Mouse (Mus musculus): ENCODE measurements around the gene Fsip1. TPM values are rescaled to one million over a fixed set of nuclear protein-coding genes. Genes with fewer than 3 reads are reported as not detected.
"Not testable (repeated sequence)": the region's sequence is repeated elsewhere in the genome, so short reads cannot be mapped to it uniquely, and the experiment has no call there.

Gene Fsip1
- polyA plus RNA-seq, 1 experiment from 2014 or later: 1.0 TPM

GRCm38 (mm10) chr2:118295505-118295904 lies 38.7 kb upstream of the Fsip1 start:
- 50% methylated on average over 7 of the region's 7 CpGs for WGBS
- H3K4me3 ChIP-seq (ENCODE audit: low read depth, low read length): no peak overlapping the region
- no peaks in the 10 kb centered on the region for H3K4me1 ChIP-seq (ENCODE audit: control insufficient read depth, insufficient read depth, low read length)
- H3K27me3 ChIP-seq (replicated peaks; ENCODE audit: control insufficient read depth, insufficient read depth, low read length): no peaks in the 10 kb centered on the region
- DNase-seq (ENCODE audit: low spot score) (peak; percentile 54), ATAC-seq (ENCODE audit: low read depth) (peak; percentile 57; the same call in 1 of the 2 replicates)
- no peak overlapping the region for H3K27ac ChIP-seq (replicated peaks; ENCODE audit: low read depth, low read length)
- no peak overlapping the region for H3K9ac ChIP-seq (ENCODE audit: low read depth, low read length)
- H3K36me3 ChIP-seq (ENCODE audit: control insufficient read depth, insufficient read depth, low read length): no peaks in the 10 kb centered on the region
- H3K4me2 ChIP-seq (ENCODE audit: low read depth, low read length): no peak overlapping the region
- H3K9me3 ChIP-seq (ENCODE audit: control insufficient read depth, low read length): peaks cover 3% of the 10 kb centered on the region; the same call in 1 of the 2 replicates

GRCm38 (mm10) chr2:118293583-118293982 lies 36.8 kb upstream of the Fsip1 start:
- no peak overlapping the region for H3K9ac ChIP-seq (ENCODE audit: low read depth, low read length)
- peaks cover 3% of the 10 kb centered on the region; the same call in 1 of the 2 replicates for H3K9me3 ChIP-seq (ENCODE audit: control insufficient read depth, low read length)
- H3K4me3 ChIP-seq (ENCODE audit: low read depth, low read length): no peak overlapping the region

GRCm38 (mm10) chr2:118289066-118289460 lies 32.3 kb upstream of the Fsip1 start:
- WGBS: 91% methylated on average over 7 of the region's 7 CpGs

More at GRCm38 (mm10) chr2:118293583-118293982, 36.8 kb upstream of the Fsip1 start:
- DNase-seq (ENCODE audit: low spot score): no peak
- Histone ChIP-seq H3K27me3 (replicated peaks; ENCODE audit: control insufficient read depth, insufficient read depth, low read length) (no peaks in the 10 kb centered on the region), H3K27ac (replicated peaks; ENCODE audit: low read depth, low read length) (no peak overlapping the region), H3K4me1 (ENCODE audit: control insufficient read depth, insufficient read depth, low read length) (no peaks in the 10 kb centered on the region), H3K36me3 (ENCODE audit: control insufficient read depth, insufficient read depth, low read length) (no peaks in the 10 kb centered on the region), H3K4me2 (ENCODE audit: low read depth, low read length) (no peak overlapping the region)
- ATAC-seq (ENCODE audit: low read depth): no peak
- 88% methylated on average over 5 of the region's 5 CpGs for WGBS

GRCm38 (mm10) chr2:118288326-118289065 lies 31.7 kb upstream of the Fsip1 start:
- no peak overlapping the region for H3K9ac ChIP-seq (ENCODE audit: low read depth, low read length)
- H3K4me2 ChIP-seq (ENCODE audit: low read depth, low read length): no peak overlapping the region
- H3K4me3 ChIP-seq (ENCODE audit: low read depth, low read length): no peak overlapping the region
- no peaks in the 10 kb centered on the region for H3K27me3 ChIP-seq (replicated peaks; ENCODE audit: control insufficient read depth, insufficient read depth, low read length)
- no peak for DNase-seq (ENCODE audit: low spot score)
- H3K36me3 ChIP-seq (ENCODE audit: control insufficient read depth, insufficient read depth, low read length): no peaks in the 10 kb centered on the region
- peaks cover 3% of the 10 kb centered on the region; the same call in 1 of the 2 replicates for H3K9me3 ChIP-seq (ENCODE audit: control insufficient read depth, low read length)
- no peaks in the 10 kb centered on the region for H3K4me1 ChIP-seq (ENCODE audit: control insufficient read depth, insufficient read depth, low read length)
- WGBS: 74% methylated on average over 9 of the region's 9 CpGs
- no peak overlapping the region for H3K27ac ChIP-seq (replicated peaks; ENCODE audit: low read depth, low read length)
- ATAC-seq (ENCODE audit: low read depth): no peak

More at GRCm38 (mm10) chr2:118289066-118289460, 32.3 kb upstream of the Fsip1 start:
- H3K9ac ChIP-seq (ENCODE audit: low read depth, low read length); H3K4me1 ChIP-seq (ENCODE audit: control insufficient read depth, insufficient read depth, low read length); ATAC-seq (ENCODE audit: low read depth); H3K4me3 ChIP-seq (ENCODE audit: low read depth, low read length); H3K27me3 ChIP-seq (replicated peaks; ENCODE audit: control insufficient read depth, insufficient read depth, low read length); H3K4me2 ChIP-seq (ENCODE audit: low read depth, low read length); H3K36me3 ChIP-seq (ENCODE audit: control insufficient read depth, insufficient read depth, low read length); H3K27ac ChIP-seq (replicated peaks; ENCODE audit: low read depth, low read length); DNase-seq (ENCODE audit: low spot score); H3K9me3 ChIP-seq (ENCODE audit: control insufficient read depth, low read length): not testable (repeated sequence)

- Histone ChIP-seq H3K27me3 (replicated peaks; ENCODE audit: control insufficient read depth, insufficient read depth, low read length) (no peaks in the 10 kb centered on the region), H3K4me1 (ENCODE audit: control insufficient read depth, insufficient read depth, low read length) (no peaks in the 10 kb centered on the region), H3K4me3 (ENCODE audit: low read depth, low read length) (no peak overlapping the region), H3K9ac (ENCODE audit: low read depth, low read length) (no peak overlapping the region), H3K9me3 (ENCODE audit: control insufficient read depth, low read length) (peaks cover 3% of the 10 kb centered on the region; the same call in 1 of the 2 replicates), H3K27ac (replicated peaks; ENCODE audit: low read depth, low read length) (no peak overlapping the region), H3K4me2 (ENCODE audit: low read depth, low read length) (no peak overlapping the region), H3K36me3 (ENCODE audit: control insufficient read depth, insufficient read depth, low read length) (no peaks in the 10 kb centered on the region)
- 86% methylated on average over 4 of the region's 4 CpGs for WGBS
- ATAC-seq (ENCODE audit: low read depth): no peak
- no peak for DNase-seq (ENCODE audit: low spot score)
Observed at GRCm38 (mm10) chr2:118287678-118288077, 30.9 kb upstream of the Fsip1 start.

GRCm38 (mm10) chr2:118282467-118282866 lies 25.7 kb upstream of the Fsip1 start:
- DNase-seq (ENCODE audit: low spot score): no peak
- WGBS: 81% methylated on average over 3 of the region's 3 CpGs
- Histone ChIP-seq H3K27me3 (replicated peaks; ENCODE audit: control insufficient read depth, insufficient read depth, low read length) (no peaks in the 10 kb centered on the region), H3K36me3 (ENCODE audit: control insufficient read depth, insufficient read depth, low read length) (no peaks in the 10 kb centered on the region), H3K9me3 (ENCODE audit: control insufficient read depth, low read length) (no peaks in the 10 kb centered on the region), H3K4me3 (ENCODE audit: low read depth, low read length) (no peak overlapping the region), H3K4me1 (ENCODE audit: control insufficient read depth, insufficient read depth, low read length) (no peaks in the 10 kb centered on the region), H3K9ac (ENCODE audit: low read depth, low read length) (no peak overlapping the region), H3K4me2 (ENCODE audit: low read depth, low read length) (no peak overlapping the region), H3K27ac (replicated peaks; ENCODE audit: low read depth, low read length) (no peak overlapping the region)
- no peak for ATAC-seq (ENCODE audit: low read depth)

- no peak overlapping the region for H3K9ac ChIP-seq (ENCODE audit: low read depth, low read length)
- no peak overlapping the region for H3K4me3 ChIP-seq (ENCODE audit: low read depth, low read length)
- H3K4me1 ChIP-seq (ENCODE audit: control insufficient read depth, insufficient read depth, low read length): no peaks in the 10 kb centered on the region
- H3K4me2 ChIP-seq (ENCODE audit: low read depth, low read length): no peak overlapping the region
- DNase-seq (ENCODE audit: low spot score): no peak
- H3K36me3 ChIP-seq (ENCODE audit: control insufficient read depth, insufficient read depth, low read length): no peaks in the 10 kb centered on the region
- H3K27me3 ChIP-seq (replicated peaks; ENCODE audit: control insufficient read depth, insufficient read depth, low read length): no peaks in the 10 kb centered on the region
- no peak overlapping the region for H3K27ac ChIP-seq (replicated peaks; ENCODE audit: low read depth, low read length)
- no peak for ATAC-seq (ENCODE audit: low read depth)
- 84% methylated on average over 8 of the region's 8 CpGs for WGBS
- peaks cover 3% of the 10 kb centered on the region; the same call in 1 of the 2 replicates for H3K9me3 ChIP-seq (ENCODE audit: control insufficient read depth, low read length)
Observed at GRCm38 (mm10) chr2:118278249-118278648, 21.5 kb upstream of the Fsip1 start.

GRCm38 (mm10) chr2:118271606-118272005 lies 14.8 kb upstream of the Fsip1 start:
- ATAC-seq (ENCODE audit: low read depth) (no peak), DNase-seq (ENCODE audit: low spot score) (no peak)
- Histone ChIP-seq H3K27ac (replicated peaks; ENCODE audit: low read depth, low read length) (no peak overlapping the region), H3K4me3 (ENCODE audit: low read depth, low read length) (no peak overlapping the region), H3K9me3 (ENCODE audit: control insufficient read depth, low read length) (peaks cover 8% of the 10 kb centered on the region; the same call in 1 of the 2 replicates), H3K4me1 (ENCODE audit: control insufficient read depth, insufficient read depth, low read length) (no peaks in the 10 kb centered on the region), H3K9ac (ENCODE audit: low read depth, low read length) (no peak overlapping the region), H3K4me2 (ENCODE audit: low read depth, low read length) (no peak overlapping the region), H3K27me3 (replicated peaks; ENCODE audit: control insufficient read depth, insufficient read depth, low read length) (no peaks in the 10 kb centered on the region), H3K36me3 (ENCODE audit: control insufficient read depth, insufficient read depth, low read length) (no peaks in the 10 kb centered on the region)
- WGBS: 89% methylated on average over 10 of the region's 10 CpGs

GRCm38 (mm10) chr2:118270213-118270612 lies 13.4 kb upstream of the Fsip1 start:
- Histone ChIP-seq H3K4me1 (ENCODE audit: control insufficient read depth, insufficient read depth, low read length) (no peaks in the 10 kb centered on the region), H3K36me3 (ENCODE audit: control insufficient read depth, insufficient read depth, low read length) (no peaks in the 10 kb centered on the region), H3K9me3 (ENCODE audit: control insufficient read depth, low read length) (peaks cover 8% of the 10 kb centered on the region; the same call in 1 of the 2 replicates), H3K9ac (ENCODE audit: low read depth, low read length) (no peak overlapping the region), H3K27ac (replicated peaks; ENCODE audit: low read depth, low read length) (no peak overlapping the region), H3K4me2 (ENCODE audit: low read depth, low read length) (no peak overlapping the region), H3K27me3 (replicated peaks; ENCODE audit: control insufficient read depth, insufficient read depth, low read length) (no peaks in the 10 kb centered on the region), H3K4me3 (ENCODE audit: low read depth, low read length) (no peak overlapping the region)
- 76% methylated on average over 14 of the region's 14 CpGs for WGBS
- DNase-seq (ENCODE audit: low spot score) (no peak), ATAC-seq (ENCODE audit: low read depth) (no peak)

All from embryonic facial prominence, embryonic 14.5 days (tissue).